Mouse (Mus musculus) urinary bladder, postnatal 10 days (tissue): ENCODE measurements at regions not wholly inside any gene's neighbourhood (a gene's known extent, or its start where the extent isn't known, plus 50 kb on each side); places are given as distances from the start of the nearest gene placed in this dataset.

Source experiments
- DNase-seq: peaks from one replicate; pipeline ENCODE4 v3.0.0; 2022; ENCODE audit warnings: low spot score

DNA sequence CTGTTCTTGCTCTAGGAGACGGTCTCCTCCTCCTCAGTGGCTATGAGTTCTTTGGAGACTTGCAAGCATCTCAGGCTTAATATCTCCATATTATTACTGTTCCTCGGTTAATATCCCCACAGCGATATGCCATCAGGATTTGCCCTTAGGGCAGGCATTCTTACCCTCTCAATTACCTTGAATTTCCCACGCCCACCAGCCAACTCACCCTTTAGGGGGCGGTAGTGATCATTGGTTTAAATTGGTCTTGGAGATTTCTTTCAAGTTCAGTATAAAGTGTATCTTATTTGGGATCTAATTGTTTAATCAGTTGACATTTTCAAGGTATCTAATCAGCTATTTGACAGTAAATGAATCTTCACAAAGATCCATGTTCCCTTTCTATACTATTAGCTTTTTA lies 162.5 kb downstream of the Emp1 start:
- DNase-seq, result no peak

DNA sequence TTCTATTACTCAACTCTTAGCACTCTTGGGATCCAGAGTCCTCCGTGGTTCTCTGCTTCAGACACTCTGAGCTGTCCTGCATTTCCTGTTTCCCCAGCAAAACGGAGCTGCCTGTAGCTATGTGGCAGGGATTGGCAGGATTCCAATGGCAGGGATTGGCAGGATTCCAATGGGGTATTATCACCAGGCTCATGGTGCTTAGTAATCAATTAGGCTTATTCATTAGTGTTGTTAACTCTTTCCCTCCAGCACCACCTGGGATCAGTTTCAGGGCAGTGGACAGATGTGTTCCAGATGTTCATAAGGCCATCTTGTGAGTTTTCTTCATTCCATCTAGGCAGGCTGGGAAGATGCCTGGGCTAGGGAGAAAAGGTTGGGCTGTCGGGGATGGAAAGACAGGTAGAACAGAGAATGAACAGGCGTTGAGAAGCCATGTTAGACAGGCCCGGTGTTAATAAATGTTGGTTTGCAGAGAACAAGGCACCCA lies 163.5 kb downstream of the Emp1 start:
- DNase-seq, result no peak

- no peak for DNase-seq
Measured at GRCm38 (mm10) chr6:135526460-135527160, 164.3 kb downstream of the Emp1 start.

- DNase-seq, result no peak
Measured at GRCm38 (mm10) chr6:135527879-135528278, 165.5 kb downstream of the Emp1 start.

- no peak for DNase-seq
Measured at GRCm38 (mm10) chr6:135539791-135540646, 177.7 kb downstream of the Emp1 start.

- no peak for DNase-seq
Measured at GRCm38 (mm10) chr6:135541566-135541965, 179.2 kb downstream of the Emp1 start.

DNA sequence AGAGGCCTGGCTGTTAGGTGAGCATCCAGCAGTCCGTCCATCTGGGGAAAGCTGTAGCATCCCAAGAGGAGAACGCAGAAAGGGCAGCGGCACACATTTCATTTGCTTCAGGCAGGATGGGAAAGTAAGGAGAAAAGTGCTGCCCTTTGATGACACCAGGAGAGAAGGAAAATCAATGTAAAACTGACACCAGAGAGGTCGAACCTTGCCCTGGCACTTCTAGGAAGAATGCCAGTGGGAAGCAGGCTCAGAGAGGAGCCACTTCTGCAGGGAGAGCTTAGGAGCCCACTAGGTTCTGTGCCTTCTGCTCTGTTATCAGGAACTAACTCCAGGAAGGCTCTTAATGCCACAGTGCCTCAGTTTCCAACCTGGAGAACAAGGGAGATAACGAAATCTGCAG lies 180.0 kb downstream of the Emp1 start:
- no peak for DNase-seq

DNA sequence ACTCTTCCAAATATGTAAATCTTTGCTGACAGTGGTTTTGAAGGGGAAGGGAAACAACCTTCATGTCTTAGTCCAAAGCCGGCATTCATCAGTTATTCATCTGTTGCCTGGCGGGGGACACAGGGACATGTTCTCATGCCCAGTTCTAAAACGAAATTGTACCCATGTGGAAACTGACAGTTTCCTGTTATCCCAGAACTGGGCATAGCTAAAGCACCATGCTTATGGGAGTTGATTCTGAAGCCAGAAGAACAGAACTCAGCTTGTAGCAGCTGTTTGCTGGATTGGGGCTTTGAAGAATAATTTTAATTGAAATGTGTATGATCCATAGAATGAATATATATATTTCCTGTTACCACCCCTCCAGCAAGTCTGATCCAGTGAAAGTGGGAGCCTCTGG lies 181.0 kb downstream of the Emp1 start:
- DNase-seq, result no peak

DNA sequence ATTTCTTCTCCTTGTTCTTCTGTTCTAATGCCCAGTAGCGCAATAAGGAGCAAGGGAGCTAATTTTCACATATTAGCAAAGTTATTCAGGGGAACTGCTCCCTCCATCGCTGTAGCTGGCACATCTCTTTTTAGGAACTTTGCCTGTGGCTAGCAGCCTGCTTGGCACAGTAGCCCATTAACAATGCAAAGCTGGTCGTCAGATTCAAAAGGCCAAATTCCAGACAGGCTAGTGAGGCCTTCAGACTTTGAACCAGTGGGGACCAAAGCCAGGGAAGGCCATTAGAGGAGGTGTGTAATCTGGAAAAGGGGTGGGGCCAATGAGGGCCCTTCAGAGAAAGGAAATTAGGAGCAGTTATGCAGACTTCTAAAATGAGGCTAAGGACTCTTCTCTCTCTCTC lies 181.5 kb downstream of the Emp1 start:
- no peak for DNase-seq

DNA sequence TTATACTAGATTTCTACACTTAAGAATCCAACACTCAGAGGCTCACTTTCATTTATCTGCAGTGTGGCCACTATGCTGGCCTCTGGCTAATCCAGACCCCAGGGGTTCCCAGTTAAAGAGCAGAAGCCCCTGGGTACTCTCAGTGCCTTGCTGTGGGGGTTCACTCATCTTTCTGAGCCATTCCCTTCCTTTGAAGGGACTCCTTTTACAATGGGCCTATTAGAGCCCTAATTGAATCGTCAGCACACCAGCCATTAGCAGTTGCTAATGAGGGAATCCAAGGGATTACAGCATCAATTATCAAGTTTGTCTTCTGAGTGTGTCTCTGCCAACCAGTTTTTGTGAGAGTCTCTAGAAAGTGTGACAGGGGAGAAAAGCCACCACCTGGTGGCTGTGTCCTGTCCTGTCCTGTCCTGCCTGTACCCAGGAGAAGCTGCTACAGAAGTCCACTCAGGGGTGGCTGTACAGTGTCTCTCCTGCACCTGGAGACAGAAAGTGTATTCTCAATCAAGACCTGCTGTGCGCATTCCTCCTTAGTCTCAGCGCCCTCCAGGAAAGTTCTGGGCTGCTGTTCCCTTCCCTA lies 188.1 kb downstream of the Emp1 start:
- DNase-seq, result no peak

- DNase-seq, result no peak
Measured at GRCm38 (mm10) chr6:135552396-135552795, 190.1 kb downstream of the Emp1 start.

GRCm38 (mm10) chr6:135559501-135559907 lies 197.2 kb downstream of the Emp1 start:
- peak; percentile 70 for DNase-seq

DNA sequence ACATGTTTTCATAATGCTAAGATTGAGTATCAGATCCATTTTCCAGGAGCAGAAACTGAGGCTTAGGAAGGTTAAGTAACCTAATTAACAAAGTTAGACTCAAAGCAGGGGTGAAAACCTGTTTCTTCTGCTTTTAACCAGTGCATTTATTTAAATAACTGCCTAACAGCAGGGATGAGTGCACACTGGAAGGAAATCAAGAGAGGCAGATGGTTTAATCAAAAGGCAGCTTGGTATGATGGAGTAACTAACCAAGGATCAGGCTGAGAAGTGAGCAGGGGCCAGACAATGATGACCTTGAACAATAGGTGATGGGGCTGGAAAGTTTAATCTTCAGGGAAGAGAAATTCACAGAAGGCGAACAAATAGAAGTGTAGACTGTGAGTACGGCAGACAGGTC lies 199.9 kb downstream of the Emp1 start:
- no peak for DNase-seq

GRCm38 (mm10) chr6:135563766-135564165 lies 201.4 kb downstream of the Emp1 start:
- no peak for DNase-seq

DNA sequence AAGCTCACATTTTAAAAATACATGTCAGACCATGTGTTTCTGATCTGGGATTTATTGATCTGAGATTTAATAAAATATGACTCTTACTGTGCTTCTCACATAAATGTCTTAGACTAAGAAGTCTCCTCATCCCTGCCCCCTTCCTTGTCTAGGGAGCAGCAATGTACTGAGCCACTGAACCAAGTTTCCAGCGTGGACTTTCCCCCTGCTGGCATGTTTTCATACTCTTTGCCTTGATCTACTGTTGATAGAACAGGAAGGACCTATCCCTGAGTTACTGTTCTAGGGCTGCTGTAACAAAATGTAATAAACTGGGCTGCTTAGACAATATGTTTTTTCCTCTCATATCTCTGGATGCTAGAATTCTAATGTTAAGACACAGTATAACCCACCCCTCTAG lies 206.7 kb downstream of the Emp1 start:
- DNase-seq, result no peak

- DNase-seq, result no peak
Measured at GRCm38 (mm10) chr6:135575294-135575693, 212.9 kb downstream of the Emp1 start.

- DNase-seq, result no peak
Measured at GRCm38 (mm10) chr6:135578728-135579127, 216.4 kb downstream of the Emp1 start.

DNA sequence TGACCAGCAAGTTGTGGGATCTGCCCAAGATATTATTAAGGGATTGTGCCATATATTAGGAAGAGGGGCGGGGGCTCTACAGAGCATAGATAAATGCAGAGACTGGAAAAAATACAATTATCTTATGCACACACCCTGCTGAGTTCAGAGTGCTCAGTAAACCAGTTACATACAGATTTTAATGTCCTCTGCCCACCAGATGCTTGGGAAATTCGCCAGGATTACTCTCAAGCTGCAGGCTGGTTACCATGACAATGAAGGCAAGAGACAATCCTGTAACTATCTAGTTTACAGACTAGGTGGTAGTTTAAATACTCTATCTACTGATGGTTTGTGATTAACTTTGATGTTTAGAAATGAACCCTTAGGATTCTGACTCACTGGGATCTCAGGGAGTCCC lies 220.2 kb downstream of the Emp1 start:
- no peak for DNase-seq

- no peak for DNase-seq
Measured at GRCm38 (mm10) chr6:135584782-135585181, 222.4 kb downstream of the Emp1 start.

- DNase-seq, result no peak
Measured at GRCm38 (mm10) chr6:135590084-135590483, 227.7 kb downstream of the Emp1 start.

DNA sequence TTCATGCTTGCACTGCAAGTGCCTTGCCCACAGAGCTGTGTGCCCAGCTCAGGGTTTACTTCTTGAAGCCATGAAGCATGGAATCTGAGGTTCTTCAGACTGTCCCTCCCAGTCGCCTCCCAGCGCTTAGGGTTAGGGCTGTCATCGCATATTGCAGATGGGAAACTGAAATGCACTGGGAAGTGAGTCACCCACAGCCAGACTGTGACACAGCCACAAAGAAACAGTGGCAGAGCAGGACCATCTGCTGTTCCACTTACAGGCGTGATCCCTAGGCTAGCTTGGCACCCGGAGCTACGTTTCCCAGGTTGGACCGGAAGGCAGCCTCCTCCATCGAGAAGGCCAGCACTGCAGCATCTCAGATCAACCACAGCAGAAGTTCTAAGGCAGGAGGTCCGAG lies 228.7 kb downstream of the Emp1 start:
- DNase-seq, result no peak

- DNase-seq, result no peak
Measured at GRCm38 (mm10) chr6:135596358-135596757, 234.0 kb downstream of the Emp1 start.

DNA sequence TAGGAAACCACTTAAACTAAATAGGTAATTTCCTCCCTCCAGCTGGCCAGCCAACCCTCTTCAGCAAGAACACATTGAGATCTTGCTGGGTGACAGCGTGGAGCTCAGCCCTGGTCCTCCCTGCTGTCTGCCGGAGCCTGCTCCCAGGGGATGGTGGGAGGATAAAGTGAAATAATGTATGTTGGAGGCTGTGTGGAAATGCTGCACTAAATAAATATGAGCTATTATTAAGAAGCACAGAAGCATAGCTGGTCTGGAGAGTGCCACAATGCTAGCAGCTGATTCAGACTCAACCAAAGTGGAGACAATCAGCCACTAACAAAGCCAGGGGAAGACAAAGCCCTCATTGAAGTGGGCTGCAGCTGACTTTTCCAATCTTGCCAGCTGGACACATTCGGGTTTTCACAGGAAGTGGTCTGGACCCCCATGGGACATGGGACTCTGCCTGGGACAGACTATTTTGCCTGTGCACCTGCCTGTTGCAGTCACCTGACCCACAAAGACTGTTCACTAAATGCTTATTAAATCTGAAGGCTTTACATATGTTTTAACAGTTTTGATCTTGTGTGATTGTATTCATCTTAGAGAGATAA lies 248.3 kb downstream of the Emp1 start:
- DNase-seq, result no peak
